Mouse (Mus musculus) kidney, postnatal 4 days (tissue): ENCODE measurements around the gene Zfp882.
"Not testable (repeated sequence)": the region's sequence is repeated elsewhere in the genome, so short reads cannot be mapped to it uniquely, and the experiment has no call there.

Experiments used
- DNase-seq, 2 experiments: peaks; one replicate each; pipeline ENCODE4 v3.0.0; 2021; ENCODE audit warnings: mixed read lengths in 2 of 2

Gene Zfp882

DNA sequence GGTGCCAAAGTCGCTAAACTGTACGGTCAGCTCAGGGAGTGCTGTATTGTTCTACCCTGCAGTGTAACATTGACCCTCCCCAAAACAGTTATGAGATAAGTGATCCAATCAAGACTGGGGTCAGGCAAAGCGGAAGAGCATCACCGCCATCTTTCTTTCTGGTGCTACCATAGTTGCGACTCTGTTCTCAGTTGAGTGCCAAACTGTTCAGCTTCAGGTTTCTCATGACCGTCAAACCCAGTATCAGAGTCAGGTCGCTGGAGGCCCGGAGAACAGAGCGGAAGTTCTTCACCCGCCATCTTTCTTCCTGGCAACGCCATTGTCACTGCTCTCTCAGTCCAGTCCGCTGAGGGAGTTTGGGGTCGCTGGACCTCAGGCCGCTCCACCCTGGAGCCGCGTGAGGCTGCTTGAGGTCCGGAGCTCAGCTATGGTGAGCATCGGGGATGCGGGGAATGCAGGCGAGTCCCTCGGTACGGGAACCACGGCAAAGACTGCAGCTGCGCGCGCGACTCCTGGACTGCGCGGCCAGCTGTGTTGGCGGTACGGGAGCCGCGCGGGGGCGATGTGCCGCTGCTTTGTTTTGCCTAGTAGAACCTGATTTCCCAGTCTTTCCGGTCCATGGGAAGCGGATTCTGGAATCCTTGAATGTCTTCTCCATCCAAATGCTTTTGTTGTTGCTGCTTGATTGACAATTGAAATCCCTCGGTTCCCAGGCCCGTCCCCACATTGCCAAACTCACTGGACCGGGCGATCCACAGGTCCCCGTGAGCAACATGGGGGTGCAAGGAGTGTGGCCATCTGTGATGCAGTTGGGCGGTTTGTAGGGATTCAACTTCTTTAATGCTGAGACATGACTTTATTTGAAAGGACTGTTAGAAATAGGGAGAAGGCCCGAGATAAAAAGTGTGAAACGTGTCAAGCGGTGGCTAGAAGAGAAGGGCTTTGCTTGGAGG, at the start of gene Zfp882, which contains the start of gene Zfp617:
Gene Zfp882, plus strand, starts transcription at position 300 of the 953 bp plus-strand sequence.
Gene Zfp617, plus strand, starts transcription at position 327 of the 953 bp plus-strand sequence.
- DNase-seq: peak; percentile 90 to 94

DNA sequence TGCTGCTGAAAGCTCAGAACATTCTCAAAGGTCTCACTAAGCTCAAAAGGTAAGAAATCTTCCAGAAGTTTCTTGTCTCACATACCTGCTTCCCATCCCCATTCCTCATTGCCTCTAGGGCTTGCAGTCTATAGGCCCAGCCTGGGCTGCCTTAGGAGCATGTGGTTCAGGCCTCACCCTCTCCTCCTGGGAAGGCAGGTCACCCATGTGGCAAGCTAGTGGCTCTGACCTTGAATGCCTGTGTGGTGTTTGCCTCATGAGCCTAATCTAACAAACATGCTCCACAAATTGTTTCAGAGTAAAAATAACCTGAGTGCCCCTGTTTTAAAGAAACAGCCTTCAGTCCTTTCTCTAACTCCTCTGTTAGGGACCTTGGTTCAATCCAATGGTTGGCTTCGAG, 46.9 kb upstream of the Zfp882 start:
- DNase-seq: not testable (repeated sequence)

DNA sequence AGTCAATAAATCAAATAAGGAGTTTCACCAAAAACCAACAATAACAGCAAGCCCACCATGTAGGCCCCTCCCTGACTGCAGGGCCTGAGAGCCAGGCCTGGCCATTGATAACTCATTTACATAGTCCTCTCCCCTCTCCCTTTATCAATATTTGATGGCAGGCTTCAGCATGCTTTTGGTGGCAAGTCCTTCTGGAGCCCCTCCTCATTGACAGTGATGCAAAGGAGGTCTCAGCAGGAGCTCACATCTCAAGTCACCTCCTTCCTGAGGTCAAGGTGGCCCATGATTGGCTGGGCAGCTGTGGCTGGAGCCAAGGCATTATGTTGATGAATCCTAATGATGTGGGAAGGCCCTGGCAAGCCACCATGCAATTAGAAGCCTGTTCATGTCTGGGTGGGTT, 46.4 kb upstream of the Zfp882 start:
- not testable (repeated sequence) for DNase-seq

DNA sequence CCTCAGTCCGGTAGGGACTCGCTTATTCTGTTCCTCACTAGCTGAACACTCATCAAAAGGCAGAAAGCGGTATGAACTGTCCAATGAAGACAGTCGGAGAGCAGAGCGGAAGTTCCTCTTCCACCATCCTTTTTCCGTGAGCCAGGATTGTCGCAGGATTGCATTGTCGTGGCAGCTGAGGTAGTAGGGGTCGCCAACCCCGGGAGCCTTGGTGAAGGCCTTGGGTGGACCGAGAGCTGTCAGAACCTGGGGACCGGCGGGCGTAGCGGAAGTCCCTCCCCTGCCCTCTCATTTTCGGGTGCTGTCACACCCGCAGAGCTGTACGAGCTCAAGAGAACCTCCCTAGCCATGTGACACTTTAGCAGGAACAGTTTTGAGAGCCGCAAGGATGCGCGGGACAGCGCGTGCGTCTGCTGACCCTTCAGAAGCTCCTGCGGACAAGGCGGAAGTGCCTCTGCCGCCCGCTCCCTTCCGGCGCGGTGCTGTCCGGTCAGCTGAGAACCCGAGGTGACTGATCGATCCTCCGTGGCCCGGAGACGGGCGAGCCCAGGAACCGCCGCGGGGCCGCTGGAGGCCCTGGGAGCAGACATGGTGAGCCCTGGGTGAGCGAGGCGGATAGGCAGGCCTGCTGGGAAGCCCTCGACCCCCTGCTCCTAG, 26.7 kb upstream of the Zfp882 start, which contains the start of gene Zfp709:
Gene Zfp709, plus strand, starts transcription at position 402 of the 657 bp plus-strand sequence.
- peak; percentile 70 to 81 for DNase-seq

DNA sequence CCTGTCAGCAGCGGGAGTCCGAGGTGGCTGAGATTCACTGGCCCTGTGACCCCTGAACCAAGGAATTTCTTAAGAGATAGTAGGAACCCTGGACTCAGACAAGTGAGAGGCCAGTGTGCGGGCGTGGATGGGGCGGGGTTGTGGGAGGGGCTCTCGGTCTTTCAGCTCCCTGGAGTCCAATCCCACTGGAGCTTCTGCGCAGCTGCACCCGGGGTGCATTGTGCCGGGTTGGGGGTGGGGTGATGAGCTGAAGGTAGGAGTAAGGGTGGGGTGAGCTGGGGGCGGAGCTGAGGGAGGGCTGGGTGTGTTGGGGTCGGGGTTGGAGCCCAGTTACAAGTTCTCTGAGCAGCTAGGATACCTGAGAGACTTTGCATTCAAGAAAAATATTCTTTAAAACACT, 7.7 kb upstream of the Zfp882 start:
- peak in 1 of 2 experiments; percentile 23 for DNase-seq

DNA sequence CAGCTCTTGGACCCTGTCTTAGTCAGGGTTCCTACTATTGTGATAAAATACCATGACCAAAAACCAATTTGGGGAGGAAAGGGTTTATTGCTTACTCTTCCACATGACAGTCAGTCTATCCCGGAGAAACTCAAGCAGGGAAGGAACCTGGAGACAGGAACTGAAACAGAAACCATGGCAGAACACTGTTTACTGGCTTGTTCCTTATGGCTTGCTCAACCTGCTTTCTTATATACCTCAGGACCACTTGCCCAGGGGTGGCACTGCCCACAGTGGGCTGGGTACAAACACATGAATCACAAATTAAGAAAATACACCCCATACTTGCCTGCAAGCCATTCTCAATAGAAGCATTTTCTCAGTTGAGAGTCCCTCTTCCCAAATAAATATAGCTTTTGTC, 5.3 kb upstream of the Zfp882 start:
- DNase-seq: not testable (repeated sequence)

DNA sequence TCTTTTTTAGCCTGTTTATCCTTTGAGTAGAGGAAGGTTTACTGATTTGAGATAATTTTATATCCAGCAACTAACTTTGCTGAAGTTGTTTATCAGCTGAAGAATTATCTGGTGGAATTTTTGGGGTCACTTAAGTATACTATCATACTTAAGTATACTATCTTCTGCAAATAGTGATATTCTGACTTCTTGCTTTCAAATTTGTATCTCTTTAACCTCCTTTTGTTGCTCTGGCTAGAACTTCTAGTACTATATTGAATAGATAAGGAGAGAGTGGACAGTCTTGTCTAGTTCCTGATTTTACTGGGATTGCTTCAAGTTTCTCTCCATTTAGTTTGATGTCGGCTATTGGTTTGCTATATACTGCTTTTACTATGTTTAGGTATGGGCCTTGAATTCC, 1.6 kb upstream of the Zfp882 start:
- DNase-seq: no peak

DNA sequence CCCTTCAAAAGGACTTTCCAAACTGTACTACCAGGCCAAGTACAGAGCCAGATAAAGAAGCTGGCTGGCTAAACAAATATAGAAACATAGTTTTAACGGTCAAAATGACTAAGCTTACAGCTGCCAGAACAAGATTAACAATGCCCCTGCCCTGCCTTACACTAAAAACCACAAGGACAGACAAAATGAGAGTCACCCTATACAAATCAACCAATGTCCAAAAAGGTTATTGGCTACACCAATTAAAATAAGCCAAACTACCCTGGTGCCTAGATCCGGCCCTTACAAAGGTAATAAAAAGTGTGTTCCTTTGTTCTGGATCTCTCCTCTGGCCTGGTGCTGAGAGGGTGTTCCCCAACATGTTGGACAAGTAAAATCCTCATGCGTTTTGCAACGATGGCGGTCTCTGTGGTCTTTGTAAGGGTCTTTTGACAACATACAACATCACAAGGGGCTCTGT, 580 bp upstream of the Zfp882 start:
- peak in 1 of 2 experiments; percentile 4 for DNase-seq

DNA sequence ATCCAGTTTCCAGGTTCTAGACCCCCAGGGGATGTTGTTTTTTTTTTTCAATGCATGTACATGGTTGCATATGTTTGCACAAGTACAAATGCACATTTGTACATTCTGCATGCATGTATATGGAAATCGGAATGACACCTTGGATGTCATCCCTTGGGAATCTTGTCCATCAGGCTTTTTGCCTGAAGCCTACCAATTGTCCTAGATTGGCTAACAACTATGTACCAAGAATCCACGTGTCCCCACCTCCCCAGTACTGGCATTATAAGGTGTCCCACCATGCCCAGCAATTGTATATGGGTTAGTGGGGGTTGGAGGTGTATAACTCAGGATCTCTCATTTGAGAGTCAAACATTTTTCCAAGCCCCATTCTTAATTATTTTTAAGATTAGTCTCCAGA, 3.9 kb downstream of the Zfp882 start:
- DNase-seq: no peak

DNA sequence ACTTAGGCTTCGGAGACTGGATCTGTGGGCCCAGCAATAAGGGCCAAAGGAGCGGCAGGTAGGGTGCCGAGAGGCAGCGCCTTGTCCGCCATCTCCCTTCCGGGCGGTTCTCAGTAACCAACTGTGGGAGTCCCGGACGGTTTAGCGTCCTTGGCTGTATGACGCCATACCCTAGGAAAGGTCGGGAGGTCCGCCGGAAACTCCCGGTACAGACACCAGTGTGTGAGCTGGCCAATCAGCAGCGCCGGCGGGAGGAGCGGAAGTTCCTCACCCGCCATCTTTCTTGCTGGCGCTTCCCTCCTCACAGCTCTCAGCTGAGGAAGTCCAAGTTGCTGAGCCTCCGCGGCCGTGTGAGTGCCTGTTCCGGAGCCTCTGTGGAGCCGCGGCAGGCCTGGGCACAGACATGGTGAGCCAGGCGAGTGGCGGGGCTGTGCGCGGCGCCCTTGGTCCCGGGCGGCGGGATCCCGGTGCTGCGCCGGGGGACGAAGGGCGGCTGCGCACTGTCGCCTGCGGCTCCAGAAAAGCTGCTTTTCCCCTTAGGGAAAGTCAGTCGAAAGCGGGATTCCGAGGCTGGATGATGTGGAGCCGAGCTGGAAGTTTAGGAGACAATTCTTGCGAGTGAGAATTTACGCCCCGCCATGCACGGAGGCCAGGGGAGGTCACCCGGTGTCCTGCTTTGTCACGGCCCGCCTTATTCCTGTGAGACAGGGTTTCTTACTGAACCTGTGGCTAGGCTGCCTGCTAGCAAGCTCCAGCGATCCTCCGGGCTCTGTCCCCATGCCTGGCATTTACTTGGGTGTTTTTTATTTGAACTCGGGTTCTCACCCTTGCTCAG, 14.4 kb downstream of the Zfp882 start:
- peak; percentile 96 to 98 for DNase-seq

DNA sequence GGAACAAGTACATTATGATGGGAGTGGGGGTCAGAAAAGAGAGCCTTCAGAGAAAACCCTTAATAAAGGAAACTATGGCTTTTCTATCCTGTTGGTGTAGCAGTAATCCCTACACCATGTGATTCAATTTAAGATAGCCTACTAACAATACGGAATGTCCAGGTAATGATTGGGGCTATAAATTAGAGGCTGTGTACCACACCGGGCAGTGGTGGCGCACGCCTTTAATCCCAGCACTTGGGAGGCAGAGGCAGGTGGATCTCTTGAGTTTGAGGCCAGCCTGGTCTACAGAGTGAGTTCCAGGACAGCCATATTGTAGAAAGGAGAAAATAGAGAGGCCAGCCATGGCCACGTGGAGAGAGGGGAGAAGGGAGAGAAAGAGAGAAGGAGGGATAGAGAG, 17.4 kb downstream of the Zfp882 start:
- DNase-seq: no peak

DNA sequence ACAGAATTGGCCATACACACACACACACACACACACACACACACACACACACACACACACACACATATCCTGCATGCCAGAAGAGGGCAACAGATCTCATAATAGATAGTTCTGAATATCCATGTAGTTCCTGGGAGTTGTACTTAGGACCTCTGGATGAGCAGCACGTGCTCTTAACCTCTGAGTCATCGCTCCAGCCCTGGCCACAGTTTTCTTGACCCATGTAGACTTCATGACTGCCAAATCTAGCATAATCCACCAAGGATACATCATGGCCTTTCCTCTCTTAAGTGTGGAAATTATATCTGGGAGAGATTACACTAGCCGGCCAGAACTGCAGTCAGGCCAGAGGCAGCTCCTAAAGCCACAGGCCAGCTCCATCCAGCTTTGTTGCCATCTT, 18.1 kb downstream of the Zfp882 start:
- no peak for DNase-seq

DNA sequence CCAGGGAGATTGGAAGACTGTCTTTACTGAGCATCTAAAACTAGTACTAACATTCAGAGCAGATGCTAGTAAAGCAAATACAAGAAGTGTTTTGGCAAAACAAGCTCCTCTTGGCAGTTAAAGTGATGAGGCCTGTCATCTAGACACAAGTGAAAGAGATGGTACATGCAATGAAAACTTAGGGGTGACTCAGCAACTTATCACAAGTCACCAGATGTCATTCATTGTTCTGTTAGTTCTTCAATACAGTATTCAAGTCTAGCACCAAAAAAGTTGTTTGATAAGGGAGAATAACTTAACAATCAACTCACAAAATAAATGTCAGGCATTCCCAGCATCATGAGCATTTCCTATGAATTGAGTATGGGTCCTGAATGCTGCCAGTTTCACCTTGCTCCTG, 19.4 kb downstream of the Zfp882 start:
- no peak for DNase-seq

DNA sequence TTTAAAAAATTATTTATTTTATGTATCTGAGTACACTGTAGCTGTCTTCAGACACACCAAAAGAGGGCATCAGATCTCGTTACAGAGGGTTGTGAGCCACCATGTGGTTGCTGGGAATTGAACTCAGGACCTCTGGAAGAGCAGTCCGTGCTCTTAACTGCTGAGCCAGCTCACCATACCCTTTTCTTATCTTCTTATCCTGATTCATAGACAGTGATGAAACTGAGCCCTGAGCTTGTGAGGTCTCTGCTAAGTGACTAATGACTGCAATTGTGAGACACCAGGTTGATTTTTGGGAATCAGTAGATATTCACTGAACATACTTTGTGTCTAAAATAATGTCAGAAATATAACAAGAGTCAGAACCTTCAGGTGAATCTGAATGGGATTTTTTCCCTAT, 29.6 kb downstream of the Zfp882 start:
- DNase-seq: not testable (repeated sequence)

DNA sequence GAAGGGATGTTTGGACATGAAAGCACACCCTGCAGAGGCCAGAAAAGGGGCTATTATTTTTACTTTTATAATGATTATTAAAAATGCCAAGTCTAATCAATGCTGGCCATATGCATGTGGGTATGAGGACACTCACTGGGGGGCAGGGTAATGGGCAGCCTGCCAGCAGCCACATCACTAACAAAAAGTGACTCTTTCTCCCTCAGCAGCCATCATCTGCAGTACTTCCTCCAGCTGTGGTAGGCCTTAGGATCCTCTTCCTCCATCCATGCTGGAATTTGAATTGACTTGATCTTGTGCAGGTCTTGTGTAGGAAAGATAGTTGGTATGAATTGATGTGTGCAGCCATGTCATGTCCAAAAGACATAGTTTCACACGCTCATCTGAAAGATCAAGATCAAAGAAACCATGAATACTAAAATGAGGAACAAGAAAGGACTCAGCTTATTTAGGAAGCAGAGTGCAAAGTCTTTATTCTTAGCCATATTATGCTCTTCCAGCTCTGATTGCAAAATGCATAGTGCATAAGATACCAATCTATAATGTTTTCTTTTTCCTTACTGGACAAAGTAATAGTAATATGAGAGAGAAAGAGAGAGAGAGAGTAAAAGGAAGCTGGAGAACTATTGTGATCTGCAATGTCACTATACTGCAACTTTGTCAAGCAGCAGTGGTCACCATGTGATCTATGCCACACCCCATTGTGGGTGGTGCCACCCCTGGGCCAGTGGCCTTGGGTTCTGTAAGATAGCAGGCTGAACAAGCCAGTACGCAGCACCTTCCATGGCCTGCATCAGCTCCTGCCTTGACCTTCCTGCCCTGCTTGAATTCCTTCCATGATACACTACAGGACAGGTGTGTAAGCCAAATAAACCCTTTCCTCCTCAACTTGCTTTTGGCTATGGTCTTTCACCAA, 32.1 kb downstream of the Zfp882 start:
- DNase-seq: no peak

DNA sequence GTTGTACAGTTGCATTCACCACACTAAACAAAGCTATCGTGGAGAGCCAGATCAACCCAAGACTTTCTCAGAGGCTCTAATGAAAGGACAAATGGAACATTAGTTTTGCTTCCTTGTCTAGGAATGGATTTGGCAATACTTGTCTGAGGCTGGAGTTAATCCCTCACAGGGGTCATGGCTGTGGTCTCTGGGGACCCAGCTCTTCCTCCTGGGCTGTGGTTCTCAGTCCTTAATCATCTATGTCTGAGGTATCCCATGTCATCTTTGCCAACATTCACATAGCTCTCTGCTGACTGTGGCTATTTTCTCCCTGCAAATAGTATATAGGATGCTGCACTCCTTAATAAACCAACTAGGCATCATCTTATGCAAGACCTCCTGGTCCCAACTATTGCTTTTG, 33.4 kb downstream of the Zfp882 start:
- DNase-seq: no peak

DNA sequence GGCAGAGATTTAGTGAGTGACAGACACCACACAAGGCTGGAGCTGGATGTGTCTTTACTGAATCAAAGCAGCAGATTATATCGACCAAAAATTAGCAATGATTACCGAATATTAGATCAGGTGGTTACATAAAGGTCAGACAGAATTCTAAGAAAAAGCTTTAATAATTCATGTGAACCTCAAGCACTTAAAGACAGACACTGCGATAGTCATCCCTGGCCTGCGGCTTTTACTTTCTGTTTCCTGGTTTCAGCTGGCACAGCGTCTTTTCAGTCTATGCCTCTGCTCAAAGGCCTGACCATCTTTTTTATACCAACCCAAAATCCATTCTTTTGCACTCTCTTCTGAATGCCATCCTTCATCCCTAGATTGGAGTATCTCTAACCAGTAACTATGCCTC, 40.2 kb downstream of the Zfp882 start:
- DNase-seq: no peak

DNA sequence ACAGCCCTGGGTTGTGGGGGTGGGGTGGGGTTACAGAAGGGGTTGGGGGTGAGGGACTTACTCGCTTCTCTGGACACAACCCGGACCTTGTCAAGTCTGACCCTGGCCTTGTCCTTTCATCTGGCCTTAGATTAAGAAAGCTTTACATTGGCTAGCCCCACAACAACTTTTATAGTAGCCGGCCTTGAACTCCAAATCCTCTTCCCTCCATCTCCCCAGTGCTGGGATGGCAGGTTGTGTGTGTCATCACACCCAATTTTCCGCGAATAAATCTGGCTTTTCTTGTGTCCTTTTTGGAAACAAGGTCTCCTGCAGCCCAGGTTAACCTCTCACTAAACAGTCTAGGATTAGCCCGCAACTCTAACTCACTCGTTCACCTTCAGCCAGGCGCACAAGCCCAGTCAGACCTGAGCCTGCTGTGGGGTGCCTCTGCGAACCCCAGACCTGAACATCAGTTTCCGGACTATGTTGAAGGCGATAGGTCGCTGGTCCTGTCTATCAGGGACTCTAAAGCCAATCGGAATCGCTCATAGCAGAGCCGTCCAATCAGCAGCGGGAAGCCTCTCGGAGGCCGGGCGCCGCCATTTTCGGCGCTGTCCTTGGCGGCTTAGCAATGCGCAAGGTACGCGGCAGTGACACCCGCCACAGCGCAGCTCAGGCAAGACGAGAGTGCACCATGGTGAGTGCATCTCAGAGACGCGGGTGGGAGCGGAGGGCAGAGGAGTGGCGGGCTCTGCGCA, 42.2 kb downstream of the Zfp882 start, which contains the start of gene Zfp961:
Gene Zfp961, plus strand, starts transcription at position 557 of the 740 bp plus-strand sequence.
- DNase-seq: peak; percentile 99

DNA sequence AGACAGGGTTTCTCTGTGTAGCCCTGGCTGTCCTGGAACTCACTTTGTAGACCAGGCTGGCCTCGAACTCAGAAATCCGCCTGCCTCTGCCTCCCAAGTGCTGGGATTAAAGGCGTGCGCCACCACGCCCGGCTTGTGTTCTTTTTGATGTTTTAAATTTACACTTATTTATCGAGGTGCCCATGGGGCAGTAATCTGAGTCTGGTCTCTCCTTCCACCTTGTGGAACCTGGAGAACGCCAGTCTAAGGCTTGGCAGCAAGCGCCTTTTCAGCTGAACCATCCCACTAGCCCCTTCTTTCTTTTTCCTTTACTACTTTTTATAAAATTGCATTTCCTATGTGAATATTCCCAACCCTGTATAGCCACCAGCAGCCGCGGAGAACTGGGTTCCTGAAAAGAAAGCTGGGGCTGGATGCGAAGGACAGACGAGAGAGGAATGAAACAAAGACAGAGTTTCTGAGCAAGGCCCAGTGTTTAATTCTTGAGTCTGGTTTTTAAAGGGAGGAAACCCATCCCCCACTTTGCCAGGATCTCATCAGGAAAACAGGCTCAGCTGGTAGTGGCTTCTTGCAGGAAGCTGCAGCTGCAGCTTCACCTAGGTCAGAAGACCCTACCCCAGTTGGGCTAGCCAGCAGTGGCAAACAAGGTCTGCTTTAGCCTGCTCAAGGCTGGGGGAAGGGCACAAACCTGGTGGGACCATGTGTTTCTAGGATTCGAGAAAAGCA, 43.2 kb downstream of the Zfp882 start:
- DNase-seq: peak; percentile 12 to 22

DNA sequence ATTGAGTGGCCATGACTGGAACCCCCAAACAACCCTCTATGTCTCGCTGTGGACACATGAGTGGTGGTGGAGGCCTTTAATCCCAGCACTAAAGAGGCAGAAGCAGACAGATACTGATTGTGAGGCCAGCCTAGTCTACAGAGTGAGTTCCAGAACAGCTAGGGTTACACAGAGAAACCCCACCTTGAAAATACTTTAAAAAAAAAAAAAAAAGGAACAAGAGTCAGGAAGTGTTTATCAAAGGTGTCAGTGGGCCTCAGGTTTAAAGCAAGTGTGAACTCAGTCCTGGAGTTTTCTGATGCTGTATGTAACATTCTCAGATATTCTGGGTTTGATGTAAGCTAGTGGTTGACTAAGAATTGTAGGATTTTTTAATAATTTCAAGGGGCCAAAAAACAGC, 44.1 kb downstream of the Zfp882 start:
- DNase-seq: no peak
